Mouse (Mus musculus) forebrain, embryonic 16.5 days (tissue): ENCODE data around the gene Prrx1. TPM values are rescaled to one million over a fixed set of nuclear protein-coding genes. Genes with fewer than 3 reads are reported as not detected.

Source experiments
- ATAC-seq: fragments of 200-750 bp; cut with Nextera tagmentation; 2 replicates; pipeline ENCODE4 v1.8.0; 2017; ENCODE audit warnings: mild to moderate bottlenecking, moderate library complexity
- H3K27ac ChIP-seq: fragments of 300-500 bp; sonication (generic); 2 replicates; pipeline ENCODE4 v1.5.1; 2014; ENCODE audit warnings: low read length, control low read depth
- H3K27me3 ChIP-seq: fragments of 300-500 bp; sonication (generic); replicated peaks from 2 replicates; pipeline ENCODE4 v1.6.1; 2014; ENCODE audit warnings: low read length; ENCODE audit not compliant: control insufficient read depth, insufficient read depth
- H3K36me3 ChIP-seq: fragments of 300-500 bp; sonication (generic); 2 replicates; pipeline ENCODE4 v1.6.1; 2014; ENCODE audit not compliant: control insufficient read depth, insufficient read depth
- H3K4me1 ChIP-seq: fragments of 300-500 bp; sonication (generic); replicated peaks from 2 replicates; pipeline ENCODE4 v1.6.1; 2014; ENCODE audit warnings: low read length; ENCODE audit not compliant: control insufficient read depth, insufficient read depth
- H3K4me2 ChIP-seq: fragments of 300-500 bp; sonication (generic); 2 replicates; pipeline ENCODE4 v1.6.1; 2014; ENCODE audit warnings: mild to moderate bottlenecking, low read length, control low read depth
- H3K4me3 ChIP-seq: fragments of 300-500 bp; sonication (generic); replicated peaks from 2 replicates; pipeline ENCODE4 v1.5.1; 2014; ENCODE audit warnings: mild to moderate bottlenecking, low read length, control low read depth
- H3K9ac ChIP-seq: fragments of 300-500 bp; sonication (generic); replicated peaks from 2 replicates; pipeline ENCODE4 v1.6.1; 2014; ENCODE audit warnings: low read depth, low read length, control low read depth
- H3K9me3 ChIP-seq: fragments of 300-500 bp; sonication (generic); 2 replicates; pipeline ENCODE4 v1.6.1; 2016; ENCODE audit warnings: low read length; ENCODE audit not compliant: control insufficient read depth
- WGBS: fragments of 180-500 bp; shearing (Covaris S2); extraction: QIAGEN DNeasy Blood & Tissue Kit; methylation state at CpG from one replicate; pipeline ENCODE4 v1.1.7; 2014; 5-methylcytosine and 5-hydroxymethylcytosine counted together
- polyA plus RNA-seq: library from polyadenylated mRNA; unstranded; fragments of >200 nt; fragmentation: Nextera tagmentation; extraction: Ambion mirVana; gene quantifications from 2 replicates; pipeline ENCODE4 v1.2.1, GENCODE M21; 2015

Prrx1 gene
- polyA plus RNA-seq, 1 experiment from 2014 or later = 3.4 TPM

DNA sequence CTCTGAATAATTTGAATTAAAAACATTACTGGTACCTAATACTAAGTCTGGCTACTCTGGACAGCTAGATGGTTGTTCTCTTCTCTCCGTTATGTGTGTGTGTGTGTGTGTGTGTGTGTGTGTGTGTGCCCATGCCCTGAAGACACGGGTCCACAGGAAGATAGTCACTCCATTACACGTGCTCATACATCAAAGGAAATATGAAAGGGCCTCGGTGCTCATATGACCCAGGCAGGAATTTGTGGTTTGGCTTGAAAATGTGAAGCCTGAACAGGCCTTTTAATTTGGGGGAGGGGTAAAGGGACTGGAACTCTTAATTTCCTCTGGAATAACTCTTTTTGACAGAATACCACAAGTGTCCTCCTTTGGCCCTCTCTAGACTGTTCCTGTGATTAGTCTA is 115.5 kb downstream of the Prrx1 start:
- no peaks in the 10 kb centered on the region for H3K27me3 ChIP-seq
- no peak overlapping the region for H3K4me3 ChIP-seq
- H3K27ac ChIP-seq = no peak overlapping the region
- H3K4me2 ChIP-seq = no peak overlapping the region
- no peak overlapping the region for H3K9ac ChIP-seq
- H3K36me3 ChIP-seq = no peaks in the 10 kb centered on the region
- WGBS = 81% methylated on average over 4 of the region's 4 CpGs
- H3K9me3 ChIP-seq = no peaks in the 10 kb centered on the region
- ATAC-seq = no peak
- H3K4me1 ChIP-seq = no peaks in the 10 kb centered on the region

Other genes starting within 250 kb of the Prrx1 start
- gene Mroh9, start 228.0 kb downstream of the Prrx1 start, polyA plus RNA-seq = not detected in 2 replicates
- 25.2 and 27.9 TPM in 2 replicates for gene Gorab, start 90.0 kb upstream of the Prrx1 start, polyA plus RNA-seq